Mouse (Mus musculus) heart, adult 2 months (tissue): ENCODE results near the gene Gm20388. TPM values are rescaled to one million over a fixed set of nuclear protein-coding genes. Genes with fewer than 3 reads are reported as not detected.

Experiments used
- DNase-seq, 2 experiments: peaks; one replicate each; pipeline ENCODE4 v3.0.0; 2021
- H3K27ac ChIP-seq: fragments of 200-600 bp; 2 replicates; pipeline ENCODE4 v1.8.1; 2022
- H3K27me3 ChIP-seq: fragments of 200-500 bp; 2 replicates; pipeline ENCODE4 v1.6.1; 2012; ENCODE audit warnings: mild to moderate bottlenecking, low read length, inconsistent platforms, mixed read lengths; ENCODE audit not compliant: control insufficient read depth, insufficient read depth
- H3K36me3 ChIP-seq: fragments of 200-500 bp; 2 replicates; pipeline ENCODE4 v1.6.1; 2012; ENCODE audit warnings: low read length, inconsistent platforms; ENCODE audit not compliant: control insufficient read depth, insufficient read depth
- H3K4me1 ChIP-seq: fragments of 200-500 bp; 2 replicates; pipeline ENCODE4 v1.6.1; 2011; ENCODE audit warnings: low read length; ENCODE audit not compliant: control insufficient read depth, insufficient read depth
- H3K4me3 ChIP-seq: fragments of 200-600 bp; 2 replicates; pipeline ENCODE4 v1.8.1; 2022
- H3K79me2 ChIP-seq: fragments of 200-500 bp; replicated peaks from 2 replicates; pipeline ENCODE4 v1.6.1; 2012; ENCODE audit warnings: mild to moderate bottlenecking, inconsistent platforms, low read length, moderate library complexity, mixed read lengths; ENCODE audit not compliant: control insufficient read depth, insufficient read depth
- H3K9ac ChIP-seq: fragments of 200-500 bp; 2 replicates; pipeline ENCODE4 v1.6.1; 2012; ENCODE audit warnings: low read depth, mild to moderate bottlenecking, control low read depth, inconsistent platforms, low read length, mixed read lengths
- CTCF ChIP-seq: fragments of 200-600 bp; IDR thresholded peaks from 2 replicates; pipeline ENCODE4 v1.8.1; 2022; ENCODE audit warnings: antibody characterized with exemption, mild to moderate bottlenecking, moderate library complexity
- EP300 ChIP-seq: fragments of 200-500 bp; IDR thresholded peaks from 2 replicates; pipeline ENCODE4 v1.6.1; 2011; ENCODE audit warnings: low read depth, low read length, control low read depth; ENCODE audit not compliant: insufficient read depth
- POLR2A ChIP-seq: fragments of 200-500 bp; IDR thresholded peaks from 2 replicates; pipeline ENCODE4 v1.6.1; 2011; ENCODE audit warnings: mild to moderate bottlenecking, low read depth, low read length, control low read depth; ENCODE audit not compliant: insufficient read depth
- WGBS: fragments of 180-500 bp; shearing (Covaris S2); methylation state at CpG from one replicate; pipeline ENCODE4 v1.1.7; 2018; 5-methylcytosine and 5-hydroxymethylcytosine counted together
- intact Hi-C: fragments of 180-260 bp; cut with DNase I; formaldehyde crosslinking; loops from one replicate; pipeline ENCODE4 v1.15.1; 2025
- polyA plus RNA-seq: library from polyadenylated mRNA; depleted of rRNA; stranded (reverse); fragments of >200 nt; gene quantifications from 2 replicates; pipeline ENCODE4 v1.2.3, GENCODE M21; 2012
- total RNA-seq, 2 experiments: library from RNA; stranded (reverse); gene quantifications; 2 replicates each; pipeline ENCODE4 v1.2.3; 2021

Gm20388 gene
- total and polyA plus RNA-seq, 3 experiments: 1.8 to 32.3 TPM; not detected in 1

- Histone ChIP-seq H3K36me3 (no peaks in the 10 kb centered on the region), H3K79me2 (no peaks in the 10 kb centered on the region), H3K4me3 (no peak overlapping the region), H3K27ac (no peak overlapping the region), H3K27me3 (no peaks in the 10 kb centered on the region), H3K4me1 (no peaks in the 10 kb centered on the region), H3K9ac (no peak overlapping the region)
- no peak for DNase-seq
- intact Hi-C loops: no loop called here
- TF ChIP-seq CTCF (no peak), EP300 (no peak), POLR2A (no peak)
- 79% methylated on average over 12 of the region's 12 CpGs for WGBS
These were observed 2682.6 kb downstream of the Gm20388 start for GRCm38 (mm10) chr8:122593240-122593639.

DNA sequence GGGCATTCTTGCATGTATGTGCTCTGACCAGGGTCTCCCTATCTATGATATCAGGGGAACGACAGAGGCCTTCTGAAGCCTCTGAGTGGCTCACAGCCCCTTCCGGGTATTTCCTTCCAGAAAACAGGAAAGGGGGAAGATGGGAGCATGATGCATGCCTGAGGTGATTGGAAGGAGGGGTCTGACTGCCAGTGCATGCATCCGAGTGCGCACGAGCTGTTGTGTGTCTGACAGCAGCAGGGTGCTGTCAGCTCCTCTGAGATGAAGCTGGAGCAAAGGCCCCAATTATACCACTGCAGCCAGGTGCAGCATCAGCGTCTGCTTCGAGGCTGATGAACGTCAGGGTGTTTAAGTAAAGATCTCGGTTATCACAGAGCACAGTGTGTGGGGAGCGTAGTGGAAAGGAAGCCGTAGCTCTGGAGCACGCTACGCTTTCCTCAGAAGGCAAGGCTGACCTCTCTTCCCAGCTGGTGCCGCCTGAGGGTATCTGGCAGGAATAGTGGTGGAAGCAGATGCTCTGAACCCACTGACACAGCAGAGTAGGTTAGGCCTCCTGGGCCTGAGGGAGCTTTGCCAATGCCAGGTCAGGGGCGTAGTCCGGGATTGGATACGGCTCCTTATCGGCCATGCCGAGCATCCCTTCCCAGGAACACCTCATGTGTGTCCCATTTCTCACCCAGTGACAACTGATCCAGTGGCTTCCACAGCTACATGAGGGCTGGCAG lies 2683.3 kb downstream of the Gm20388 start:
- DNase-seq: no peak
- H3K4me3 ChIP-seq: no peak overlapping the region
- no peak for TF ChIP-seq EP300
- no peak for TF ChIP-seq POLR2A
- H3K4me1 ChIP-seq: no peaks in the 10 kb centered on the region
- intact Hi-C loops: no loop called here
- H3K27ac ChIP-seq: no peak overlapping the region
- no peaks in the 10 kb centered on the region for H3K27me3 ChIP-seq
- WGBS: 86% methylated on average over 19 of the region's 19 CpGs
- no peak overlapping the region for H3K9ac ChIP-seq
- no peaks in the 10 kb centered on the region for H3K79me2 ChIP-seq
- H3K36me3 ChIP-seq: no peaks in the 10 kb centered on the region

GRCm38 (mm10) chr8:122596031-122596430 lies 2685.4 kb downstream of the Gm20388 start:
- Histone ChIP-seq H3K79me2 (no peaks in the 10 kb centered on the region), H3K27ac (no peak overlapping the region), H3K4me1 (no peaks in the 10 kb centered on the region), H3K9ac (no peak overlapping the region), H3K4me3 (no peak overlapping the region), H3K27me3 (no peaks in the 10 kb centered on the region), H3K36me3 (no peaks in the 10 kb centered on the region)
- intact Hi-C loops: no loop called here
- WGBS: 64% methylated on average over 4 of the region's 4 CpGs
- TF ChIP-seq CTCF (no peak), EP300 (no peak), POLR2A (no peak)
- no peak for DNase-seq

DNA sequence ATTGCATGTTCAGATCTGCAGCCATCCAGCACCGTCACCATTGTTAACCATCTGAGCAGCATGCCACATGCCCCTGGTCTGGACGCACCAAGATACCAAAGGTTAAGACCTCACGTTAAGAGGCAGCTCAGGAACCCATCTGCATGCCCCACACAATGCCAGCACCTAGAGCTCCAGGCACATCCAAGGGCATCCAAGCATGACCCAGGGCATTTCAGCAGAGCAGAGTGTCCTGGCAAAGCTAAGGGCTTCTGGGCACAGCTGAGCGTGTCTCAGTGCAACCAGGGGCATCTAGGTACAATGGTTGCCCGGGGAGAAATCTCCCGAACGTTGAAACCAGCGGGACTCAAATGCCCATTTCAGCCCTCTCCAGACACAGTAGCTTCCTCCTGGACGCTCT lies 2690.0 kb downstream of the Gm20388 start:
- intact Hi-C loops: no loop called here
- Histone ChIP-seq H3K9ac (no peak overlapping the region), H3K27me3 (no peaks in the 10 kb centered on the region), H3K4me3 (no peak overlapping the region), H3K79me2 (no peaks in the 10 kb centered on the region), H3K36me3 (no peaks in the 10 kb centered on the region), H3K4me1 (no peaks in the 10 kb centered on the region), H3K27ac (no peak overlapping the region)
- DNase-seq: no peak
- TF ChIP-seq POLR2A (no peak), EP300 (no peak), CTCF (no peak)
- 93% methylated on average over 9 of the region's 9 CpGs for WGBS

- intact Hi-C loops: no loop called here
These were observed 2694.0 kb downstream of the Gm20388 start for GRCm38 (mm10) chr8:122604640-122605039.

DNA sequence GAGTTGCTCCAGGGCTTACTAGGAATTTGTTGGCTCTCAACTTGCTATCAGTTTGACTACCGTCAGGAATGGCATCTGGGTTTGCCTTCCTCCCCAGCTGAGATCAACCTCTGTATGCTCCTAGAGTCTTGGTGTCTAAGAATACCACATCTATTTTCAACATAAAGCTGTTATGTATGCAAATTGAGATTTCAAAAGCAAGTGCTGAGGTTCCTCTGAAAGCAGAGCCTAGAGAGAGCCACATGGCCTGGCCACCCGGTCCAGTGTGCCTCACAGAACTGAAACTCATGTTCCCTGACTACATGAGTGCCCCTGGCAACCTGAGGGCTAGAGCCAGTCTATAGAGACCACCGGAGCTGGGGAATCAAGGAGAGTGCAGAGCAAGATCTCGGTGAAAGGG lies 2694.7 kb downstream of the Gm20388 start:
- intact Hi-C loops: no loop called here
- no peaks in the 10 kb centered on the region for H3K4me1 ChIP-seq
- no peak for TF ChIP-seq POLR2A
- TF ChIP-seq EP300: no peak
- no peak for TF ChIP-seq CTCF
- no peaks in the 10 kb centered on the region for H3K27me3 ChIP-seq
- no peak for DNase-seq
- no peaks in the 10 kb centered on the region for H3K79me2 ChIP-seq
- no peaks in the 10 kb centered on the region for H3K36me3 ChIP-seq
- H3K4me3 ChIP-seq: no peak overlapping the region
- 66% methylated on average over 4 of the region's 4 CpGs for WGBS
- H3K27ac ChIP-seq: no peak overlapping the region
- H3K9ac ChIP-seq: no peak overlapping the region

More at GRCm38 (mm10) chr8:122604640-122605039, 2694.0 kb downstream of the Gm20388 start:
- no peak overlapping the region for H3K9ac ChIP-seq
- no peaks in the 10 kb centered on the region for H3K36me3 ChIP-seq
- no peaks in the 10 kb centered on the region for H3K4me1 ChIP-seq
- no peaks in the 10 kb centered on the region for H3K79me2 ChIP-seq
- H3K27me3 ChIP-seq: no peaks in the 10 kb centered on the region
- TF ChIP-seq POLR2A: no peak
- no peak for TF ChIP-seq EP300
- no peak for TF ChIP-seq CTCF
- DNase-seq: no peak
- H3K4me3 ChIP-seq: no peak overlapping the region
- 63% methylated on average over 1 of the region's 1 CpGs for WGBS
- no peak overlapping the region for H3K27ac ChIP-seq
